Mouse (Mus musculus): ENCODE results near the gene Crb1. TPM values are rescaled to one million over a fixed set of nuclear protein-coding genes. Genes with fewer than 3 reads are reported as not detected.
"Not testable (repeated sequence)": the region's sequence is repeated elsewhere in the genome, so short reads cannot be mapped to it uniquely, and the experiment has no call there.

Crb1 gene
- total RNA-seq (2021), result under 1 TPM; 0.20 to 0.45 TPM
- long read RNA-seq, experiment 1, result 0 reads
- long read RNA-seq, experiment 2, partial matches to known transcripts, result 0 of 1 reads
- long read RNA-seq, experiment 2, other reads (novel, unspliced or antisense), result 1 of 1 reads

- no peak for DNase-seq
- intact Hi-C loops (cut with DNase I), result no loop called here
These were observed at the start of gene Crb1 for GRCm38 (mm10) chr1:139376638-139377286. Crb1 (minus strand) TSS chr1:139377100.

DNA sequence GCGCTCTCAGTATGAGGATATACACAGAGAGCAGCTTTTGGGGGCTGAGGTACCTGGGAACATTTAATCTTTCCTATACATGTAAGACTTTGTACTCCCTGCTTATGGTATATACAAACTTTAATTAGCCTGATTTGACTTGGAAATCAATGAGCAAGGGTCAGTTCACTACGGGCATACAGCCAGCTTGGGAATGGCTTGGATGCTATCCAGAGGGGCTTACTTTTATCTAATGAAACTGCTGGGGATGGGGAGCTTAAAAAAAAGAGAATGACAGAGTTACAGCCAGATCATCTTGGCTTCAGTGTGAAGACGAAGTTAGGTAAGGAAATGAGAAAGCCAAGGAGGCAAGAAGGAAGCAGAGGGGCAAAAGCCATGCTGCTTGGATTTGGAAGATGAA lies 48.1 kb upstream of the Crb1 start:
- no peak for DNase-seq
- intact Hi-C loops (cut with DNase I), result no loop called here

DNA sequence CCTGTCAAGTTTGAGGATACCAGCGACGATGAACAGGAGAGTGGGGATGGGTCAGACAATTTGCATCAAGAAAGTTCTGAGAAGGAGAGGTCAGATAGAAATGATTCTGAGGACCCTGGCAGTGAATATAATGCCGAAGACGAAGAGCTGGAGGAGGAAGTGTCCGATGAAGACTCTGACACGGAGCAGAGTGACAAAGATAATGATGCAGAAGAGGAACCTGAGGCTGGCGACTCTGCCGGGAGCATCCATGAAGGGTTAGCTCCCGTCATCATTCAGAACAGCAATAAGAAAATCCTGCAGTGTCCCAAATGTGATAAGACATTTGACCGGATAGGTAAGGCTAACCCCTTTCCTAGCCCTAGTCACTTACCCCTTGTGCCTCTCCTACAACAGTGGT lies 47.0 kb upstream of the Crb1 start:
- intact Hi-C loops (cut with DNase I), result loop anchor here (5.0 kb wide), 1 partner anchor 33 kb away; no protein-coding TSS in a partner anchor
- DNase-seq, result no peak

DNA sequence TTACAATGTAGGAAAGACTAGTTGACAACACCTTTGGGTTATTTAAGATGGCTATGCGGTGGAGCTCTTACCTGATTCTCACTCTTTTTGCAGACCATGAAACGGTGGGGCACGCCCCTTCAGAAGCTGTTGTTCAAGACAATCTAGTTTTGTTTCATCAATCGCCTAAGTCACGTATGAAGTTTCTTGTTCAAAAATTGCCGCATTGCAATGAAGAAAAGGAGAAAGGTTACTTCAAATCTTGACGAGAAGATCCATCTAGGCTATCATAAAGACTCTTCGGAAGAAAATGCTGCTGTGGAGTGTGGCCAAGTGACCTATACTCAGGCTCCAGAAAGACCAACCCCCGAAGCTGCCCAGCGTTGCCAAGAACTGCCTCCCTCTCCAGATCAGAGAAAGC lies 46.0 kb upstream of the Crb1 start:
- peak in 1 of 2 experiments; percentile 16 for DNase-seq
- intact Hi-C loops (cut with DNase I), result loop anchor here (5.0 kb wide), 1 partner anchor 34 kb away; no protein-coding TSS in a partner anchor

DNA sequence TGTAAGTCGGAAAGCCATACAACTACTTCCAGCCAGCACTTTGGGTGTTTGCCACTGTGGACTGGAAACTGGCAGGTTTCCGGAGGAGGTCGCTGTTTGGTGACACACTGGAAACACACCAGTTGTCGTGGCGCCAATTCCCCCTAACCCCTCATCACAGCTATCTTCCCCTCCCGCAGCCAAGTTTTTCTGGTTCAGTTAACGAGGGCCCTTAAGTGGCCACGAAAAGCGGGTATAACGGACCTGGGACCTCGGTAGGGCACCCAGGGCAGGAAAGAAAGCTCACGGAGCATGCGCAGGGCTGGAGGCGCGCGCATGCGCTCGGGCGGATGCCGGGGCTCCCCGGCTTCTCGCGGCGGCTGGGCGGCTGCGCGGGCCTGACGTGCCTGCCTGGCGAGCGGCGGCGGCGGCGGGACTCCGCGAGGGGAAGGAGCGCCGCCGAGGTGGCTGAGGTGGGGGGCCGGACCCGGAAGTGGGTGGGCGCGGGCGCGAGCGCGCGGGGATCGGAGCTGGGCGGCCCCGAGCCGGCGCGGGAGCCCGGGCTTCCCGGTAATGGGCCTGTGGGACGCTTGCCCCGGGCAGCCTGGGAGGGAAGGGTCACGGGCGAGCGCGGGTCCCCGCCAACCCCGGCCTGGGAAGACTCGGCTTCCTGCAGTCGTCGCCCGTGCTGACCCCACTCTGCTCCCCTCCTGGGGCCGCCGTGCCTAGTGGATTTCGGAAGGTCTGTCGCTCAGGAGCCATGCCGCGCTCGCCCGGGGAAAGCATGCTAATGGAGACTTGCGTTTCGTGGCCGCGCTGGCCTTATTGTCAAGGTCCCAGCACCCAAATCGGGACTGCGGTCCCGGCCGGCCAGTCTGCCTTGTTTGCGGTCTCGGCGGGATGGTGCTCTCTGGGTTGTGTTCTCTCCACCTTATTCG lies 45.2 kb upstream of the Crb1 start, which contains the start of gene Zbtb41:
Zbtb41 (plus strand) TSS at position 414 of the 917 bp plus-strand sequence.
- DNase-seq, result peak; percentile 93 to 95
- intact Hi-C loops (cut with DNase I), result loop anchor here (5.0 kb wide), 1 partner anchor 35 kb away; no protein-coding TSS in a partner anchor

- no peak for DNase-seq
- intact Hi-C loops (cut with DNase I), result loop anchor here (5.0 kb wide), 1 partner anchor 36 kb away; no protein-coding TSS in a partner anchor
These were observed 44.6 kb upstream of the Crb1 start for GRCm38 (mm10) chr1:139421521-139421874.

DNA sequence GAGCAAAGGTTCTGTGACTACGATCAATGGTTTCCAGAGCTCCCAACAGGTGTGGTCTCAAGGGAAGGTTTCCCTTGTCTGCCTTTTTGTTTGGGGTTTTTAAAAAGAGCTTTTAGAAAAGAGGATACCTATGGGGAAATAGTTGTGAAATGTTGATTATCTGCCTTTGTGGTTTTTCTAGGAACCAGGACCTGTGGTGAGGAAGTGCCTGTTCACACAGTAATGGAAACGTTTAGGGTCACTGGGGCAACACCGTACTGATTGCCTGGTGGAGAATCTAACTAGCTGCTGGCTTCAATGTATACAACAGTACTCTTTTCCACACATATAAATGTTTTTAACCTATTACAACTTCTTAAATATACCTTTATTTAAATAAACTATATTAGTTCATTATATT lies 36.6 kb upstream of the Crb1 start:
- no peak for DNase-seq
- intact Hi-C loops (cut with DNase I), result no loop called here

DNA sequence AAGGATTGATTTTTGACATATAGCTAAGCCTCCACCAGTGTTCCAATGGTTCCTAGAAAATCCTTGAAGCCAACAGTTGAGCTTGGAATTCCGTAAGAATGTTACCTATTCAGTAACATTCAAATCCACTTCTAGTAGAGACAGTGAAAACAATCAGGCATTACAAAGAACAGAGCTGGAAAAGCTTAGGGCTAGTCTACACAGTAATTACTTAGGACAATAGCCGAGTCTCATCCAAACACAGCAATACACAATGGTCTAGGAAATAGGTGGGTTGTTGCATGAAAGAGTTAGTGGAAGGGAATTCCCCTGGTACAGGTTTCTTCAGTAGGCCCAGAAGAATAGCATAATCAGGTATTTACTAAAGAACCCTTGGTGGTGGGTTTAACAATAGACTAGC lies 35.5 kb upstream of the Crb1 start:
- DNase-seq; intact Hi-C loops (cut with DNase I): not testable (repeated sequence)

DNA sequence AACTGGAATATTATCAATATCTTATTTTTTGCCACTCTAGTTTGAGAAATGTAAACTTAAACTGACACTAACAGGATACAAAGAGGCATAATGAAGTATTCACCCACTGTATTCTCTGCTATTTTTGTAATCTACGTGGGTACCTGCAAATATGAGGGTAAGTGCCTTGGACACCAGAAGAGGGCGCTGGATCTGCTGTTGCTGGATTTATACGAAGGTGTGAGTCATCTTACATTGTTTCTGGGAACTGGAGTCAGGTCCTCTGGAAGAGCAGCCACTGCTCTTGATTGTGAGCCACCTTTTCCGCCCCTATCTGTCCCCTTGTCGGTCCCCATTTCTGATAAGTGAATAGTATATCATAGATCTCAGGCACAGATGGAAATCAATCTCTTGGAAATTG lies 30.8 kb upstream of the Crb1 start:
- no peak for DNase-seq
- intact Hi-C loops (cut with DNase I), result no loop called here

GRCm38 (mm10) chr1:139405766-139406165 lies 28.9 kb upstream of the Crb1 start:
- intact Hi-C loops (cut with DNase I), result no loop called here
- DNase-seq, result no peak

GRCm38 (mm10) chr1:139396589-139396988 lies 19.7 kb upstream of the Crb1 start:
- DNase-seq, result no peak
- intact Hi-C loops (cut with DNase I), result no loop called here

GRCm38 (mm10) chr1:139391747-139392146 lies 14.8 kb upstream of the Crb1 start:
- intact Hi-C loops (cut with DNase I), result no loop called here

GRCm38 (mm10) chr1:139379621-139379984 lies 2.7 kb upstream of the Crb1 start:
- intact Hi-C loops (cut with DNase I), result no loop called here
- no peak for DNase-seq

More at GRCm38 (mm10) chr1:139391747-139392146, 14.8 kb upstream of the Crb1 start:
- no peak for DNase-seq

DNA sequence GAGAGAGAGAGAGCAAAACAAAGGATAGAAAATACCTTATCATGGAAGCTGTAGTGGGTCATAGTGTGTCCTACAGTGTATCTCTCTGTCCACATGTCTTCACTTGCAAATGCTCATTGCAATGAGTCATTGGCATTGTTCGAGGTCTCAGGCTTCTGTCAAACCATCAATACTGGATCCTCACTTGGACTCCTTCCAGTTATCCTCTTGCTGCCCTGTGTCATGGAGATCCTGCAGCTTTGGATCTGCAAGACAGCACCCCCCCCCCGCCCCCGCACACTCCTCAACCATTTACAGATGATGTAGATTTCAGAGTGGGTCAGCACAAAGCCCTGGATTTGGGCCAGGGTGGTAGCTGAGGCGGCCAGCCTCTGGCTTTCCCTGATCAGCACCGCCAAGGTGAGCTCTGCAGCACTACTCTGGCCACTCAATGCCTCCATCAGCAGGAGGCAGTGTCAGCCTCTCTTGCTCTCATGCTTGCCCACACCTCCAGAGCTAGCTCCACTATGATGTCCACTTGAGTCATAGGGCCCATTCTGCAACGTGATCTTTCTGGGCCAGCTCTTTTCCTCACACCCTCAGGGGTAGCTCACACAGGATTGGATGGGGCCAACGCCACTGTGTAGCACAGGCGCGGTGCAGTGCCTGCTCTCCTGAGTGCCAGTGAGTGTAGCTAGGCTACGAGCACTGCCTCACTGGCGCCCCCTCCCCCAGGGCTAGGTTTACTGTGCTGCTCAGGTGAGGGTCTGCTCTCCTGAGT lies 2.1 kb upstream of the Crb1 start:
- intact Hi-C loops (cut with DNase I), result no loop called here
- no peak for DNase-seq

GRCm38 (mm10) chr1:139375900-139376299 lies 1.0 kb downstream of the Crb1 start:
- no peak for DNase-seq
- intact Hi-C loops (cut with DNase I), result no loop called here

- no peak for DNase-seq
- intact Hi-C loops (cut with DNase I), result no loop called here
These were observed 5.6 kb downstream of the Crb1 start for GRCm38 (mm10) chr1:139371341-139371740.

- intact Hi-C loops (cut with DNase I), result no loop called here
- DNase-seq, result no peak
These were observed 28.3 kb downstream of the Crb1 start for GRCm38 (mm10) chr1:139348566-139348965.

DNA sequence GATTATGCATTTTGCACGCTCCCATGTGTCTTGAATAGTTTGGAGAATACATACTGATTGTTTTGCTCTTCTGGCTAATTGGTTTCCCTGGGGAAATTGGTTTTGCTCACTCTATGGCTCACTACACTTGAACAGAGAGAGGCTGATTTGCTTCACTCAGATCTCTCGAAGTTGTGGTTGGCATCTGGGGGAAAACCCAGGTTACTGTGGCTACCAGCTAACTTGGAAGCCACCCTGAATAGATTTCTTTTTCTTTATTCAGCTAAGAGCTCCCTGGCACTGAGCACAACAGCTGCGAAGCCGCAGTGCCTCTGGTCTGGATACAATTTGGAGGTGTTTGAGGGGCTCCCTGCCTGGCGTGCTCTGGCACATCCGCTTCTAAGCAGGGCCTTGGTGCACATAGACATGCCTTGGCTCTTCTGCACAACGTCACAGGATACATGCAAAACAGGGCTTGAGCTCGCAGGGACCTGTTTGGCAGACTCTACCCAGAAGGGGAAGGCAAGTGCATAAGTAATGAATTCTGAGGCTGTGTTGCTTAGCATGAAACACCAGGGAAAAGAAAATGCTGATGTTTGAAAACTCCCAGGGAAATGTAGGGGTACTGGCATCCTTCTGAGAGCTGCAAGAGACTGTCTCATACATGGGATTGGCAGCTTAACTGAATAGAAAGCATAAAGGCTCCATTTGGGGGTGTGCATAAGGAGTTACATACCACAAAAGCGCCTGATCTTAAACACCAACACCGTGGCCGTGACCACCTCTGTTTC lies 30.1 kb downstream of the Crb1 start:
- no peak for DNase-seq
- intact Hi-C loops (cut with DNase I), result no loop called here

GRCm38 (mm10) chr1:139346030-139346601 lies 30.8 kb downstream of the Crb1 start:
- no peak for DNase-seq
- intact Hi-C loops (cut with DNase I), result no loop called here

Measured in heart, postnatal 14 days (tissue).